Mouse (Mus musculus) 416B (cell line): ENCODE results near the gene Cdkal1.

ENCODE experiments used
- DNase-seq: peaks from one replicate; pipeline ENCODE4 v3.0.0; 2011; ENCODE audit warnings: low read depth

Cdkal1 gene

DNA sequence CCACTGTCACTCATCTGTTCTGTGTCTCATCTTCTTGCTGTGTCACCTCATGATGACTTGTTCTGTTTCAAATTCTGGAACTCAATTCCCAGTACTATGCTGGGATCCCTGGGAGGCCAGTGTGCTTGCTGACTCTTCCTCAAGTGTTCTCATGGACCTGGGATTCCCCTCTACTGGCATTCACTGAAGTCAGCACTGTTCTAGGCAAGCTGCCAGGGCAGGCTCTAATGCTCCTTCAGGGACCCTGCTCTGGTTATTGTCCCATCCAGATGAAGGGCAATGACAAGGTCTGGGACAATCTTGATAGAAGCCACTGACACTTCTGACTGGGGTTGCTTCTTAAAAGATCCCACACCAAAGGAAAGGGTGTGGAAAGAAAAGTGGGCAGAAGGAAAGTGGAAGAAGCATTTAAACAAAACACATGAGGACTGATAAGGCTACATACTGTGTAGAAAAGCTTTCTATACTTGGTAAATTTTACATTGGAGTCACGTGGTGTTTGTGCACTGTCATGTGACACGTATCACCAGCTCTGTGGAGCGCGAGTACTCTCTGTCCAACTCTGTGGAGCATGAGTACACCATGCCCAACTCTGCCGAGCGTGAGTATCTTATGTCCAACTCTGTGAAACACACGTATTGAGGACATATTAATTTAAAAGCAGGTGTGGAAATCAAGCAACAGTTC is 227.9 kb downstream of the Cdkal1 start:
- DNase-seq = no peak

- DNase-seq = peak; percentile 76
These were observed 230.5 kb downstream of the Cdkal1 start for GRCm38 (mm10) chr13:29624929-29625328.

GRCm38 (mm10) chr13:29623636-29624239 is 231.7 kb downstream of the Cdkal1 start:
- DNase-seq = no peak

DNA sequence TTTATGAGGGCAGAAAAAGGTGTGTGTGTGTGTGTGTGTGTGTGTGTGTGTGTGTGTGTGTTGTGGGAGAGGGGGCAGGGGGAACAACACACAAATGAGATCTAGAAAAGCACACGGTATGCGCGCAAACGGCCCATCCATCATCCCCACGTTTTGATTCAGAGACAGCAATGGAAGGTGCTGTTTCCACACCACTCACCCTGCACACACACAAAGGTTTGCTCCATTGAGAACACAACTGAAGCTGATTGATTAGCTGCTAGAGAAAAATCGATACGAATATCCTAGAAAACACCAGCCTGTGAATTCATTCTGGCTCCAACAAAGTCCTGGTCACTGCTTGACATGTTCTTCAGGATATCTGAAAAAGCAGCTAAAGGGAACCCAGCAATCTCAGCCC is 233.6 kb downstream of the Cdkal1 start:
- DNase-seq = no peak

DNA sequence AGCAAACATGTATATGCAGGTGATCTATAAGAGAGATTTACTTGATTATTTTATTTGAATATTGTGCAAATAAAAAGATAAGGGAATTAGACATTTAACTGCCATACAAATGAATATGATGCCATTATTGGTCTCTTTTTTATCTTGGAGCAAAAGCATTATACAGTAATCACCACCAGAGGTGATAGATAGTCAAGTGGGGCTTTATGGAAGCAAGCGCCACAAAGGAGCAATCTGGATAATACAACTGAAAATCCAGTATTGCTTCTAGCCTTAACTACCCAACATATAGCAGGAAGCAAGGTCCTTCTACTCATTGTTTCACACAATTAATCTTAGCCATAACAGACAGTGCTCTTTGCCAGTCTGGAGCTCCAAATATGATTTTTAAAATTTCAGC is 234.1 kb downstream of the Cdkal1 start:
- DNase-seq = no peak

DNA sequence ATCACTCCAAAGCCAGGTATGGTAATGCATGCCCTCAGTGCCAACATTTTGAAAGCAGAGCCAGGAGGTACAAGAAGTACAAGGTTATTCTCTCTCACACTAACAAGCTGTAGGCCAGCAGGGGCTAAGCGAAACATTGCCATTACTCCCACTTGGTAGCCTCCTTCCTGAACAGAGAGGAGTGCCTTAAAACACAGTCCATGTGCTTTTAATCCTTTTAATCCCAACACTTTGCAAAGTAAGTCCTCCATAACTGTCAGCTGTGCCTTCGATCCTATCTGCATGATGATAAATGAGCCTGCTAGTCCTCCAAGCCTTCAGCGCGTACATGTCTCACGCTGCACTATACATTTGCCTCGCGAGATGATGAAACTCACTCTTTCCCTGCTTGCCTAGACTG is 234.6 kb downstream of the Cdkal1 start:
- DNase-seq = no peak

- no peak for DNase-seq
These were observed 238.8 kb downstream of the Cdkal1 start for GRCm38 (mm10) chr13:29616654-29617171.

- DNase-seq = no peak
These were observed 239.5 kb downstream of the Cdkal1 start for GRCm38 (mm10) chr13:29615987-29616386.

DNA sequence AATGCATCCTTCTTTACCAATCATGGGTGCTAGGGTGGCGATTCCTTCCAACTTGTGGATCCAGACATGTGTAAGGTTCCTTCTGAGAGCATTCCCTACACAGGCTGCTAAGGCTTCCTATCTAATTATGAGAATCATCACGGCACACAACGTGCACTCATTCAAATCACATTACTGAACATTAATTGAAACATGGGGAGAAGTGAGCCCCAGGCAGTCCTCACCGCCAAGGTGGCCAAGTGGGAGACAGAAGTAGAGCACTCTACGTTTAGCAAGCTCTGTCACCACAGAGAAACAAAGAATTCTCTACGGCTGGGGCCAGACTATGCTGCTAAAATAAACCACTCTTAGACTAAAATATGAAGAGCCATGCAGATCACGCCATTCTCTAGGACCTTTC is 240.4 kb downstream of the Cdkal1 start:
- no peak for DNase-seq

- no peak for DNase-seq
These were observed 245.2 kb downstream of the Cdkal1 start for GRCm38 (mm10) chr13:29610051-29610931.

- no peak for DNase-seq
These were observed 246.0 kb downstream of the Cdkal1 start for GRCm38 (mm10) chr13:29609441-29609840.

GRCm38 (mm10) chr13:29604241-29604640 is 251.2 kb downstream of the Cdkal1 start:
- peak; percentile 74 for DNase-seq

DNA sequence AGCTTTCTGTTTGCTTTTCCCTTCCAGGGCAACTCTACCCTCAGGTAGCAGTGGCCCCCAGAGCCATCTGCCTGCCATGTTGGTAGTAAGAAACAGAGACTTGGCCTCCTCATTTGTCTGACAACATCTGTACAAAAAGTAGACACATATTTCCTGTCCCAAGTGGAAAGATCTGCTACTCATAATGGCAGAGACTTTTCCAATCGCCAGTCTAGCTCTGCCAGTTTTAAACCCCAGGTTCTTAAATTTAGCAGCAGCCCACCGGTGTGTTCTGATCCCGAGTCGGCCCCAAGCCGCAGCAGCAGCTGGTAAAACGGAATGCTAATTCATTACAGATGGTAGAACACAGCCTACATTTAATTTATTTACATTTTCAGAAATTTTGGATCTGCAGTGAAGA is 251.9 kb downstream of the Cdkal1 start:
- no peak for DNase-seq

- DNase-seq = no peak
These were observed 254.4 kb downstream of the Cdkal1 start for GRCm38 (mm10) chr13:29601033-29601432.

DNA sequence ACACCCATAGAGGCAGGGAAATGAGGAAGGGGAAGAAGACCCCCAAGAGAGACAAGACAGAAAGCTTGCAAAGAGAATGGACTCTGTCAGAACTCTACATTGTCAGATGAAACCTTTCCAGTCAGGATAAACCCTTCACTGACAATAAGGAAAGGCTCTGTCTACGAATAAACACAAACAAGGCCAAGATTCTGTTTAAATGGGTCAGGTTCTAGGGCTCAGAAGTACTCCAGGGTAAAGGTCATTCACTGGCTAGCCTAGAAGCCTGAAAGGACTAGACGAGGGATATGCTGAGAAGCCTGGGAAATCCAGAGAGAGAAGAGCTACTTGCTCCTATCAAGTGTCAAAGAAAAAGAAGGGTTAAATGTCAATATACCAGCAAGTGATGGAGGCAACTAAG is 255.8 kb downstream of the Cdkal1 start:
- no peak for DNase-seq

DNA sequence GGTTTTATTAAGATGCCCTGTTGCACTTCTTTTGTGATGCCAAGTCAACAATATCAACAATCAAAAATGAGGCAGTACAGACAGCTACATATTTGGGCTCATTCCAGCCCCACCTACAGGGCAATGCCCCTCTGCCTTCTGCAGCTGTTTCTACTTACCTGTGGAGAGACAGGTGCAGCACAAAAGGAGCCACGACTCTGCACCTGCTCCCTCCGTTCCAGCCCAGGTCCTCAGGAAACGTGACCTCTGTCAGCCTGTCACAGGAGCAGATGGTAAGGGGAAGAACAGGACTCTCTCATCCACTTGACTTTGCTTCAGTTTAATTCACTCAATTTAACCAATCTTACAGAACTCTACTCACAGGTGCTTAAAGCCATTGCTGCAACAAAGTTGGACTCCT is 258.7 kb downstream of the Cdkal1 start:
- no peak for DNase-seq

- no peak for DNase-seq
These were observed 262.4 kb downstream of the Cdkal1 start for GRCm38 (mm10) chr13:29593096-29593495.

- no peak for DNase-seq
These were observed 264.8 kb downstream of the Cdkal1 start for GRCm38 (mm10) chr13:29590685-29591084.

GRCm38 (mm10) chr13:29590164-29590563 is 265.3 kb downstream of the Cdkal1 start:
- DNase-seq = no peak

DNA sequence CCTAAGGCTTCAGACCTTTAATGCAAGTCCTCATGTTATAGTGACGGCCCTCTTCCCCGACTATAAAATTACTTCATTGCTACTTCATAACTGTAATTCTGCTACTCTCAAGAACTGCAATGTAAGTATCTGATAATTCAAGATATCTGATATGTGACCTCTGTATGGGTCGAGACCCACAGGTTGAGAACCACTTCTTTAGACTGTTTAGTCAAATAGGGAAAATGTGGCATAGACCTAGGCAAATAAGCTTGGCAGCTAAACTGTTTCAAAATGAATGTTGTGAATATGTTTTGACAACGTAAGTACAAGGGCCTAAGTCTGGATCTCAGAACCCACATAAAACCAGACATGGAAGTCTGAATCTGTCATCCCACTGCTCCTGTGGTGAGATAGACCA is 266.8 kb downstream of the Cdkal1 start:
- no peak for DNase-seq

- no peak for DNase-seq
These were observed 273.4 kb downstream of the Cdkal1 start for GRCm38 (mm10) chr13:29581762-29582700.

- no peak for DNase-seq
These were observed 274.7 kb downstream of the Cdkal1 start for GRCm38 (mm10) chr13:29580780-29581179.
